Mouse (Mus musculus): ENCODE results near the gene Lcp1.

The Lcp1 gene

GRCm38 (mm10) chr14:75205363-75206051, 74.6 kb downstream of the Lcp1 start:
- DNase-seq (ENCODE audit: low read depth, low spot score): no peak

DNA sequence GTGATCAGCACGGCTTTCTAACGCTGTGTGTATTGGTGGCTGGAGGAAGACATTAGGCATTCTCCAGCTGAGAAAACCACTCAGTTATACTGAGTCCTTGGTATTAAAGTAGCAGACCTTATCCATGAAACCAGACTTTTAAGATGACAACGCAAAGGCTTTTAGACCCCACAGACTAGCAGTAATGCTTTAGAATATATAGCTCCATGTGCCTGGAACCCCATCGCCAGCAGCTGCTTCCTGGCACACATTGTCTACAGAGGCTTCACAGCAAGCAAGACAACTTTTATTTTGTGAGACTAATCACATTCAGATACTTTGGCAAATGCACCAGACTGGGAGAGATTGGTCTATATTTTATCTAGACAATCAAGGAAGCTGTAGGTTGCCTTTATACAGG, 75.4 kb downstream of the Lcp1 start:
- DNase-seq (ENCODE audit: low read depth, low spot score): no peak

DNA sequence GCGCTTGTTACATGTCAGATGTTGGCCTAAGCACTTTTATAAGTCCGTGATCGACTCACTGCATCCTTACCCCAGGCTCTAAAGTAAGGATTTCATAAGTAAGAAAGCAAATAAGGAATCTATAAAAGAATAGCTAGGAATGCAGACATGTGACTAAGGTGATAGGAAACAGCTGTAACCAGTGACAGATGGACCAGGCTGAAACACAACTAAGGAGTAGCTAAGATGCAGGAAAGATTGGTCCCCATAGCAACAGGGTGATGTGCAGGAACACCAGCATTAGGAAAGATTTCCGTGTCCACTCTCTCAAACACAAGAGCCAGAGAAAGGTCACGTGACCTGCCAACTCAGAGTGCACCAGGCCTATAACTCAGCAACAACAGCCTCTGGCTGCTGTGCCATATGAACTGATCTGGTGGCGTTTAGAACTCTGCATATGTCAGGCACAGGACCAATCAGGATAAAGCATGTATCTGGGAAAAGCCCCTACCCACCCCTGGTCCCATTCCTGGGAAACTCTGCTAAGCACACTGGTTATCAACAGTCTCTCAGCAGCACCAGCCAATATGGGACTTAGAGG, 77.8 kb downstream of the Lcp1 start:
- no peak for DNase-seq (ENCODE audit: low read depth, low spot score)

DNA sequence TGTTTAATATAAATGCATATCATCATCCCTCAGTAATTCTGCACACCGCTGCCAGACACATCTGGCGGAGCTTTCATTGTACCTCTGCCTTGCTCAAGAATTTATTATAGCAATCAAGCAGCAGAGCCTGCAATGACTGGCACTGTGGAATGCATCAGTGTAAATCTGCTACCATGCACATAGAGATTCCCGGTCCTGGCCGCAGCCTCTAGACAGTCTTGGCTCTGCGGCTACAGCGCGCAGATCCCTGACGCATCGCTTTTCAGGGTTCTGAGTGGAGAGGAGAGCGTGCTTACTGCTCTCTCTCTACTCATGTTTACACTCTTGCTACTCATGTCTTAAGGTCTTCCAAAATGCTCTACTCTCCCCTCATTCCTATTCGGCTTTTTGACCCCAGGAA, 82.9 kb downstream of the Lcp1 start:
- DNase-seq (ENCODE audit: low read depth, low spot score): no peak

DNA sequence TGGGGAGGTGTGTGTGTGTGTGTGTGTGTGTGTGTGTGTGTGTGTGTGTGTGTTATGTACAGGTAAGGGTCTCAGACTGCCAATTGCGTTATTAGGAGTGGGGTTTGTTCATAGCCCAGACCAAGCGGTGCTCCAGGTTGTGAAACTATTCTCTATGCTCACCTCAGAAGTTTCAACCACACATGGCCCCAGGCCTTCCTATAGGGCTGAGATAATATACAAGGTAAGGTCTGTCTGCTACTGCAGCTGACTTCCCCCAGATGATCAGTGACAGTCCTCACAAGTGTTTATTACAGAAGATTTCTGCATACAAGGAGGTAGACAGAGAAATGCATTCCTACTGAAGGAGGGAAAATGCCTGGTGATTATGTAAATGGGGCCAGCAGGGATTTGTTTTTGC, 87.9 kb downstream of the Lcp1 start:
- no peak for DNase-seq (ENCODE audit: low read depth, low spot score)

DNA sequence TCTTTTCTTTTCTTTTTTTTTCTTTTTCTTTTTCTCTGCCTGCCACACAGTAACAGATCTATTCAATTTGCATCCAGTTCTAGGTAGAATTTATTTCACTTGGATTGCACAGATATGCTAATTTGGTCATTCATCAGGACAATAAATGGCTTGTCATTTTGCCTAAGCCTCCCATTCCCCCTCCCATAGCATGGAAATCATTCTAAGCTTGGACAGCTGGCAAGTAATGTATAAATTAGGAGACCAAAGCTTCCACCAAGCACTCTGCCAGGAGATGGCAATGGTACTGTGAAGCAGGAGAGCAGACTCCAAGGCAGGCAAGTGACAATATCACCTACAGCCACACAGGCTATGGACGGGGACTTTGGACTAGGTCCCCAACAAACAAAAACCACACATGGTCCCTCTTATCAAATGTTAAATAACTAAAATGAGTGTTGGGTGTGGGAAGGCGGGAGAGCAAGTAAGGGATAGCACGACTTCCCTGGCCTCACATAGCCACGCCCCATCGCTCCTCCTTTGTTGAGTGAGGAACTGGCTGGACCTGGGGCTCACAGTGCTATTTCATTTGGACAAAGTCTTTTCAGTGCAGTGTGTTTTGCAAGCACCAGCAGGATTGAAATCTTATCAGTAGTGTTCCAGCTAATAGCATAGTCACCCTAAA, 88.5 kb downstream of the Lcp1 start:
- DNase-seq (ENCODE audit: low read depth, low spot score): no peak

DNA sequence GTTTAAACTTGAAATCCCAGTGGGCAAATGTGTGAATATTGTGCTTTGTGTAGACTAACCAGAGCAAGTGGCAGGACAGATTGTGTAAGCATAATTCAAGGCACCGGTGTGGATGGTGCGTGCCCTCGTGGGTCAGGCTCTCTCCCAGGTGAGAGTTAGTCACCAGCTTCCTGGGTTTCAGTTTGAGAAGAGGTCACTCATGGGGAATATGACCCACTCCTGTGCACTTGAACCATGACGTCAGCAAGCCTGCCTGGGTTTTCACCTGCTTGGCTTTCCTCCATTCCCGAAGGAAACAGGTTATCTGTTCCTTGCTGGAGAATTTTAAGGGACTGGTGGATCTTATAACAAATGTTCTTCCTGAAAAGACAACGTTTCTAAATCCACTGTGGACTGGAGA, 91.5 kb downstream of the Lcp1 start:
- no peak for DNase-seq (ENCODE audit: low read depth, low spot score)

GRCm38 (mm10) chr14:75227453-75228084, 96.7 kb downstream of the Lcp1 start:
- DNase-seq (ENCODE audit: low read depth, low spot score): no peak

GRCm38 (mm10) chr14:75229834-75230233, 98.9 kb downstream of the Lcp1 start:
- DNase-seq (ENCODE audit: low read depth, low spot score): no peak

DNA sequence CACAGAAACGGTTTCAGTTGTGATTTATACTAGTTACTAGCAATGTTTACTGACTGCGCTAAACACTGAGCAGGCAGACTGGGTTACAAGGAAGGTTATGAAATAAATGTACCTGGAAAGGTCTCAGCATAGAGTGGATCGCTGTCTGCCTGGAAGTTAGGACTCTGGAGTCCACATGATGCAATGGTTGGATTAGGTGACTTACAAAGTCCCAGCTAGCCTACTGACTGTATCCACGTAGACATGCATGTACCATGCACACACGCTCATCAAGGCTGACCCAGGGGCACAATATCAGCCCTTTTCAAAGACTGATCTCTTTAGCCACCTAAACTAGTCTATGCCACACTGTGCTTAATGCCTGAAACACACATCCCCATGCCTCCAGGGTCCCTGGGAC, 102.2 kb downstream of the Lcp1 start:
- DNase-seq (ENCODE audit: low read depth, low spot score): no peak

DNA sequence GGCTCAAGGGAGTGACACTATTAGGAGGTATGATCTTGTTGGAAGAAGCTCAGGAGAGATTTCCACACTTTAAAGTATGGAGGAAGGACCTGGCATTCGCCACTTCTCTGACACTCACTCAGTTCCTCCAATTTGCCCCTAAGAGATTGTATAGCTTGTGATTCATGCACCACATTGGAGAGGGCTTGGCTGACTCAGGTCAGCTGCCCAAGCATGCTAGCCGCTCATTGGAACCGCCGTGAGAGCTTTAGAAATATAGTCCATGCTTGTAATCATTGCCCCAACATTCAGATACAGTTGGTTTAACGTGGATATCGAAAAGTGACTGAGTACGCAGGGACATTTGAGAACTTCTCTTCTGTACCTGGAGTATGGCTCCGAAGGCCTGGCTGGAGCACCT, 104.7 kb downstream of the Lcp1 start:
- DNase-seq (ENCODE audit: low read depth, low spot score): no peak

DNA sequence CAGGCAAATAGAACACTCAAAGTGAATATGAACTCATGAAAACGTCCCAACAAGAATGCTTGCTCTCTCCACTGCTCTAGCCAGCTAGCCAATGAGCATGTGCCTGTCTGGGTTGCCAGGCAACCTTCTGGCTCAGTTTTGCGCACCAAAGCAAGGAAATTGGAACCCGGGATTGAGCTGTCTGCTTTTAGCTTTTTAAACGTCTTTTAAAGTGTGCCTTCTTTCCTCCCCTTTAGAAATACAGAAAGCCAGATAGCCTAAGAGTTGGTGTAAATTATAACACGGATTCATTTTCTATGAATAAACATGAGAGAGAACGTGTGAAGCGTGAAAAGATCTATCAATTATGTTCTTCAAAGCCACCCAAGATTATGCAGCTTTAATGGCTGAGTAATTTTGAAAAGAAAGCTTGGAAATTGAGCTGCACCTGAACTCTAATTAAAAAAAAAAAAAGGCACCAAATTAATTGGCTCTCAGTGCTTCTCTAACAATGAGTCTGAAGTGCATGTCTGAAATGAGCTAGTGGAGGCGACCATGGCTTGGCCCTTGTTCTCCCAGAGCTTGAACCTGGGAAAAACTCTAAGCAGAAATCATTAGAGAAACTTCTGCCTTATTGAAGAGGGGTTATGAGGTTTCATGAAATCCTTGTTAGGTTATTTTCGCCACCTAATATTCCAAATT, 105.2 kb downstream of the Lcp1 start:
- DNase-seq (ENCODE audit: low read depth, low spot score): peak; percentile 70

DNA sequence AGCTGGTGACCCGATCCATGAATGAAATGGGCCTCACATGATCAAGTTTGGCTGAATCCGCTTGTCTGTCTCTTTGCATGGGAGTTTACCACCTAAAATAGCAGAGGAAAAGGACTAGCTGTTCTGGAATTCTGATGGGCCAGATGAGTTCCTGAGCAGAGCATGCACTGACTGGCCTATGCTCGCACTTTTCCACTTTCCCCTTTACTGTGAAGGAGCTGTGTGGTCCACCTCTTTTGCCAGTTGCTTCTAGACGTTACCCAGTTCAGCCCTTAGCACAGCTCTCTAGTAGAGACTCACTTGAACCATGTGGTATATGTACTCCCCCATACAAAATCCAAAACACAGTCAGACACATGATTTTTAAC, 105.7 kb downstream of the Lcp1 start:
- DNase-seq (ENCODE audit: low read depth, low spot score): no peak

DNA sequence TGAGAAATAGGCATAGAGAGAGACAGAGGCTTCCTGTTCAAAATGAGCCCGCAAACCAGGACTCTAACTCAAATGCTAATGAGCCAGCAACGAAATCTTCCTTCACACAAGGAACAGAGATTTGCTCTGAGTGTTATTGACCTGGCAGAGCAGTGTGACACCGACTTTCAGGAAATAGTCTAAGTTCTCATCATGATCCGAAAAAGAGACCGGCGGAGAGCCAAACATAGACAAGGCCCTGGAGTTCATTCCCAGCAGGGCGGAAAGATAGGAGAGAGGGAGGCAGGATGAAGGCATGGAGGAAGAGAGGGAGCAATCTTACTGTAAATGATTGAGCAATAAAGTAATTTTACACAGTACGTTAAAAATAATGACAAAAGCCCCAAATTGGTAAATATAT, 106.2 kb downstream of the Lcp1 start:
- DNase-seq (ENCODE audit: low read depth, low spot score): no peak

- DNase-seq (ENCODE audit: low read depth, low spot score): no peak
These were observed 107.3 kb downstream of the Lcp1 start for GRCm38 (mm10) chr14:75238054-75238692.

GRCm38 (mm10) chr14:75242087-75242486, 111.2 kb downstream of the Lcp1 start, which contains the start of gene Cpb2:
TSS of gene Cpb2 (plus strand) at chr14:75242287.
- DNase-seq (ENCODE audit: low read depth, low spot score): no peak

GRCm38 (mm10) chr14:75246024-75247000, 115.4 kb downstream of the Lcp1 start:
- DNase-seq (ENCODE audit: low read depth, low spot score): no peak

GRCm38 (mm10) chr14:75250432-75250831, 119.5 kb downstream of the Lcp1 start:
- no peak for DNase-seq (ENCODE audit: low read depth, low spot score)

- no peak for DNase-seq (ENCODE audit: low read depth, low spot score)
These were observed 125.6 kb downstream of the Lcp1 start for GRCm38 (mm10) chr14:75256521-75256920.

GRCm38 (mm10) chr14:75269531-75269930, 138.6 kb downstream of the Lcp1 start:
- no peak for DNase-seq (ENCODE audit: low read depth, low spot score)

Measured in brain, embryonic 18.5 days (tissue).